Mouse (Mus musculus): ENCODE measurements at regions not wholly inside any gene's neighbourhood (a gene's known extent, or its start where the extent isn't known, plus 50 kb on each side); places are given as distances from the start of the nearest gene placed in this dataset.

DNA sequence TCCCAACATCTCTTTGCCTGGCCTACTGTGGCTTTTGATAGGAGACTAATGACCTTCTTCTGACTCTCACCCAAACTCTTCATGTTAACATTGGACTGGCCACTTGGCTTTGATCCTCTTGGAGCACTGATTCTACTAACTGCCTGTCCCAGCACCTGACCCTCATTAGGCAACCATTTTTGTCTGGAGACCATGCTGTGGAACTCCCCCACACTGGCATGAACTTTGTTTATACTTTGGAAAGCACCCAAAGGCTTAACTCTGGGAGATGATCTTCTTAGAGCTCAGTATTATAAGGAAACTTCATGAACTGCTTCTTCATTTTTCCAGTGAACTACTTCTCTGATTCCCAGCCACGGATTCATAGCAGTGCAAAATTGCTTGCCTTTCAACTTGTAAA is 56.6 kb upstream of the P2ry10 start:
- TF ChIP-seq CTCF (conservative IDR thresholded peaks at IDR 0.05 in 1 of 2, IDR thresholded peaks at IDR 0.05 in 1 of 2; ENCODE audit: low read depth in 2 of 2, low read length in 2 of 2) (no peak), POLR2A (IDR thresholded peaks at IDR 0.05; ENCODE audit: low read depth, low read length) (no peak), E2F4 (IDR thresholded peaks at IDR 0.05; ENCODE audit: insufficient replicate concordance, low read depth, low read length) (no peak), TCF12 (IDR thresholded peaks at IDR 0.05; ENCODE audit: low read depth, low read length) (no peak), NRF1 (IDR thresholded peaks at IDR 0.05; ENCODE audit: low read depth, low read length) (no peak), POLR2AphosphoS2 (IDR thresholded peaks at IDR 0.05; ENCODE audit: low read depth, low read length) (no peak), MYC (IDR thresholded peaks at IDR 0.05; ENCODE audit: low read depth, low read length) (no peak), EP300 (IDR thresholded peaks at IDR 0.05; ENCODE audit: low read length) (no peak), ZNF384 (IDR thresholded peaks at IDR 0.05; ENCODE audit: low read depth, low read length) (no peak), MAX (IDR thresholded peaks at IDR 0.05; ENCODE audit: low read length) (no peak), SIN3A (IDR thresholded peaks at IDR 0.05; ENCODE audit: low read length) (no peak)

Data from CH12.LX (cell line).